Mouse (Mus musculus) embryonic fibroblast, embryonic 13.5 days (primary cell): ENCODE data around the gene Rpl3. TPM values are rescaled to one million over a fixed set of nuclear protein-coding genes. Genes with fewer than 3 reads are reported as not detected.

Experiments
- H3K27ac ChIP-seq: 2 replicates; pipeline ENCODE4 v1.5.1; 2012; ENCODE audit warnings: low read length, control low read depth, inconsistent platforms; ENCODE audit not compliant: insufficient read depth
- H3K4me1 ChIP-seq: 2 replicates; pipeline ENCODE4 v1.6.1; 2011; ENCODE audit warnings: low read length; ENCODE audit not compliant: control insufficient read depth, insufficient read depth
- H3K4me3 ChIP-seq: 2 replicates; pipeline ENCODE4 v1.5.1; 2011; ENCODE audit warnings: mild to moderate bottlenecking, control low read depth, low read length; ENCODE audit not compliant: insufficient read depth
- CTCF ChIP-seq: IDR thresholded peaks from 2 replicates; pipeline ENCODE4 v1.5.1; 2011; ENCODE audit warnings: mild to moderate bottlenecking, control low read depth, low read length, moderate library complexity, borderline replicate concordance; ENCODE audit not compliant: insufficient read depth
- POLR2A ChIP-seq: IDR thresholded peaks from 2 replicates; pipeline ENCODE4 v1.6.1; 2011; ENCODE audit warnings: low read depth, mild to moderate bottlenecking, control low read depth, low read length, moderate library complexity
- polyA plus RNA-seq: library from polyadenylated mRNA; stranded (reverse); fragments of >200 nt; gene quantifications from 2 replicates; pipeline ENCODE4 v1.2.4, GENCODE M21; 2011; ENCODE audit warnings: low read depth; ENCODE audit not compliant: missing spikeins, insufficient read length

Rpl3 gene
- polyA plus RNA-seq, 1 experiment: 1,636 TPM

GRCm38 (mm10) chr15:80115866-80116794 is 24.5 kb upstream of the Rpl3 start:
- no peak overlapping the region for H3K27ac ChIP-seq
- TF ChIP-seq POLR2A (no peak), CTCF (no peak)
- H3K4me1 ChIP-seq: no peaks in the 10 kb centered on the region; the same call in 1 of the 2 replicates
- no peak overlapping the region for H3K4me3 ChIP-seq

GRCm38 (mm10) chr15:80115256-80115655 is 23.6 kb upstream of the Rpl3 start:
- Histone ChIP-seq H3K4me1 (no peaks in the 10 kb centered on the region; the same call in 1 of the 2 replicates), H3K27ac (no peak overlapping the region), H3K4me3 (no peak overlapping the region)
- no peak for TF ChIP-seq CTCF

GRCm38 (mm10) chr15:80114414-80114813 is 22.7 kb upstream of the Rpl3 start:
- no peak overlapping the region for H3K27ac ChIP-seq
- no peak for TF ChIP-seq POLR2A
- no peak for TF ChIP-seq CTCF
- H3K4me3 ChIP-seq: no peak overlapping the region
- no peaks in the 10 kb centered on the region; the same call in 1 of the 2 replicates for H3K4me1 ChIP-seq

- no peaks in the 10 kb centered on the region; the same call in 1 of the 2 replicates for H3K4me1 ChIP-seq
- H3K4me3 ChIP-seq: no peak overlapping the region
- H3K27ac ChIP-seq: no peak overlapping the region
- no peak for TF ChIP-seq POLR2A
- TF ChIP-seq CTCF: no peak
Measured at GRCm38 (mm10) chr15:80112499-80112898, 20.8 kb upstream of the Rpl3 start.

- no peak overlapping the region for H3K27ac ChIP-seq
- no peak overlapping the region for H3K4me3 ChIP-seq
- TF ChIP-seq CTCF: no peak
- no peak for TF ChIP-seq POLR2A
- no peaks in the 10 kb centered on the region; the same call in 1 of the 2 replicates for H3K4me1 ChIP-seq
Measured at GRCm38 (mm10) chr15:80111436-80111835, 19.8 kb upstream of the Rpl3 start.

- Histone ChIP-seq H3K27ac (no peak overlapping the region), H3K4me1 (no peaks in the 10 kb centered on the region), H3K4me3 (no peak overlapping the region)
- TF ChIP-seq POLR2A (no peak), CTCF (no peak)
Measured at GRCm38 (mm10) chr15:80107575-80107974, 15.9 kb upstream of the Rpl3 start.

GRCm38 (mm10) chr15:80107143-80107542 is 15.5 kb upstream of the Rpl3 start:
- H3K4me3 ChIP-seq: no peak overlapping the region
- H3K27ac ChIP-seq: no peak overlapping the region
- TF ChIP-seq POLR2A (no peak), CTCF (no peak)
- no peaks in the 10 kb centered on the region for H3K4me1 ChIP-seq

GRCm38 (mm10) chr15:80105490-80106410 is 14.1 kb upstream of the Rpl3 start:
- Histone ChIP-seq H3K4me1 (no peaks in the 10 kb centered on the region), H3K27ac (no peak overlapping the region), H3K4me3 (no peak overlapping the region)
- TF ChIP-seq CTCF (no peak), POLR2A (no peak)

GRCm38 (mm10) chr15:80102495-80102894 is 10.8 kb upstream of the Rpl3 start:
- Histone ChIP-seq H3K4me1 (peaks cover 9% of the 10 kb centered on the region), H3K4me3 (no peak overlapping the region), H3K27ac (no peak overlapping the region)
- TF ChIP-seq POLR2A (no peak), CTCF (no peak)
